Mouse (Mus musculus): ENCODE data around the gene Idua.
"Not testable (repeated sequence)": the region's sequence is repeated elsewhere in the genome, so short reads cannot be mapped to it uniquely, and the experiment has no call there.

Gene Idua

DNA sequence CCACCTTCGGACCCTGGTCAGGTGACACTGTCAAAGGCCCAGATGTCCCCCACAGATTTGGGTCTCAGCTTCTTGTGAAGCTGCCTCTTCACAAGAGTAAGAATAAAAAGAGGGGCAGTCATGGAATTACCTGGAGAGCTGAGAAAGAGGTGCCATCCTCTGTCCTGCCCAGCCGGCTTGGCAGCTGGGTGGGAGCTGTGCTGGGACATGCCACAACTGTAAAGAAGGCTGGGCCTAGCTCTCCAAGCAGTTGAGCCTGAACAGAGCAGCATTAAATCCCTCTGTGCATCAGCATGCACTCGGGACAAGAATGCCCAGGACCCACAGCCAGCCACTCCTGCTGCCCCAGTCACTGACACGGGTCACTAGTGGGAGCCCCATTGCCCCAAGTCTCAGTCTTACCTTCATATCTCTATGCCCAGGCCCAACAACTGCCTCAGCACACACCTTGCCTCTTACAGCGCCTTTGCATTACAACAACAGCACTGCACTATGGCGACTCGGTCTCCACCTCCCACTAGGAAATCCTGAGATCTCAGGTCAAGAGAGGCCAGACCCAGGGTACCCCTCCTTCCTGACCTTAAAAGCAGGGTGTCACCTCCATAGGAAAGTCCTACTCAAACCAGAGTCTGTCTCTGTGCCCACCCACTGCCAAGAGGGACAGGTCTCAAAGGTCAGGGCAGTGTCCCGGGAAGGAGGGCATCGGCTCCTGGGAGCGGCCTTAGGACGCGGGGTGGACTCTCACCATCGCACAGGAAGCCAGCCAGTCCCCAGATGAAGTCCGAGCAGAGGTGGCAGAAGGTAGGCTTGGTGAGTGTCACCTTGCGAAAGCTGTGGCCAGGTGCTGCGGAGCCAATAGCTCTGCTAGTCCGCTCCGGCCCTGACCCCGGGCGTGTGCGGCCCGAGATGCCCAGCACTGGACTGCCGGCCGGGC lies at the start of gene Idua:
TSS of gene Idua (plus strand) at position 634 of the 934 bp plus-strand sequence.
- no peak for DNase-seq (ENCODE audit: low spot score)

DNA sequence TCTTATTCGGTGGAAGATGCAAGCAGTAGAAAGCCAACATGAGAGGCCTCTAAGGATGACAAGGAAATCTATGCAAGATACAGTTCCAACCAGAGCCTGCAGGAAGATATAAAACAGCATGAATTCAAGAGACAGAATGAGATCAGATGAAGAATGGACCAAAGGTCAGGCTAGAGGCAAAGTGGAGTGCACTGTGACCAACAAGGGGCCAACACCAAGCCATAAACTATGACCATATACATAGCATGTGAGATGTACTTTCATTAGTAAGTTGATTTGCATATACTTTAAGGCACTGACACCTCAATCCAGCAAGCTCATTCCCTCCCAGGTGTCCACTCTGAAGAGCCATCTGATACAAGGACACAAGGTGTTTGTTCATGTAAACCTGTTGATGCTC lies 49.7 kb upstream of the Idua start:
- no peak for DNase-seq (ENCODE audit: low spot score)

DNA sequence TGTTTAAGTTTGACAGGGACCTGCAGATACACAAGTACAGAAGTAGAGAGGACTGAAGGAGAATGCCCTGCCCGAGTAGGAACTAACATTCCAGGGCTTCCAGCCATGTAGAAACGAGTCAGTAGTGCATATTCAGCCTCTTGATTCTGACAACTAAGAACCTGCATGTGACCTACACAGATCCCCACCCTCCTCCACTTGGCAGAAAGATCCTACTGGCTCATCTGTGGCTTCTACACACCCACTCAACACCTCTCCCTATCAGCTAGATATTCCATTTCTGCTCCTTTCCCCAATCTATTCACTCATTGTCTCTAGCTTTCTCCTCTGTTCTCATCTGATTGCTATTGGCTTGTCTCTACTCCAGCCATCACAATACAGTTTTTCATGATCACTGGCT lies 38.3 kb upstream of the Idua start:
- DNase-seq (ENCODE audit: low spot score): no peak

DNA sequence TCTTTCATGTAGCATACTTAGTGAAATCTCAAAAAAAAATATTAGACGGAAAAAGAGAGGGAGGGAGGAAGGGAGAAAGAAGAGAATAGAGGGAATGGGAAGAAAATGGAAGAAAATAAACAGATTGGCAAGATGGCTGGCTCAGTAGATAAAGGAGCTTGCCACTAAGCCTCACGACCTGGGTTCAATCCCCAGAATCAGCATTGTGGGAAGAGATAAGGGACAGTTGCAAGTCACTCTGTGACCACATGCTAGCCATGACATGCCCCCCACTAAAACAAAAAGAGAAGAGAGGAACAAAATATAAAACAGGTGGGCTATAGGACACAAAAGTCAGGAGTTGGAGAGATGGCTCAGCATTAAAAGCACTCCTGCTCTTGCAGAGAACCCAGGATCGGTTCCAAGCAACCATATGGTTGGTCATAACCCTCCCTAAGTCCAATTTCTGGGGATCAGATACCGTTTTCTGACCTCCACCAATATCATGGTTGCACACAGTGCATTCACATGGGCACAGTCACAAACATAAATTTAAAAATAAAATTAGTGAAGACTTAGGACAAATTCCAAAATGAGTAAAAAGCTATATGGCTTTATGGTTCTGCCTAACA lies 34.0 kb upstream of the Idua start:
- DNase-seq (ENCODE audit: low spot score): no peak

DNA sequence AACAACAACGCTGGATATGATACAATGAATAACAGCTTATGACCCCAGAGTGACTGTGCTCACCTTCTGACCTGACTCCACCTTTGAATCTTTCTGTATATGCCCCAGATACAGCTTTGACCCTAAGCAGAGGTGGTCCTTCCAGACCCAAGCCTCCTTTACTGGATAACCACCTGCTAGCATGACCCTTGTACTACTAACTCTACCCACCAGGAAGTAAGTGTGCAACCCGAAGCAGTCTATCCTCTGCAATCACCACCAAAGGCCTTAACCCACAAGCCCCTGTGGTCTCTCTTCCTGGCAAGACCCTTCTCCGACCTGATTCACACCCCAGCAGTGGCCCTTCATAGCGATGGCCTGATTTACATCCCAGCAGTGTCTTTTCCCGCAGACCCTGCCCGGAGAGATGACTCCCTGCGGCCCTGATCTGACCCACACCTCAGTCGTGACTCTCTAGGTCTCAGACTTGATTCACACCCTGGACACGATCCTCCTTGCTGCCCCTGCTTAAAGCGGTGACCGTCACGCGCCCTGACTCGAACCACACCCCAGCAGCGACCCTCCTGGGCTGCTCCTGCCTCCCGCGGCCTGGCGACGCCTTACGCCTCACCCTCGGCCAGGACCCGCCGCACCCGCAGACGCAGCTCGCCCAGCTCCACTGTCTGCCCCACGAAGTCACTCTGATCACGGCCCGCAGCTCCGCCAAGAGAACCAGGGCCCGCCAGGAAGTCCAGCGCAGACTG lies 31.1 kb upstream of the Idua start:
- DNase-seq (ENCODE audit: low spot score): no peak

DNA sequence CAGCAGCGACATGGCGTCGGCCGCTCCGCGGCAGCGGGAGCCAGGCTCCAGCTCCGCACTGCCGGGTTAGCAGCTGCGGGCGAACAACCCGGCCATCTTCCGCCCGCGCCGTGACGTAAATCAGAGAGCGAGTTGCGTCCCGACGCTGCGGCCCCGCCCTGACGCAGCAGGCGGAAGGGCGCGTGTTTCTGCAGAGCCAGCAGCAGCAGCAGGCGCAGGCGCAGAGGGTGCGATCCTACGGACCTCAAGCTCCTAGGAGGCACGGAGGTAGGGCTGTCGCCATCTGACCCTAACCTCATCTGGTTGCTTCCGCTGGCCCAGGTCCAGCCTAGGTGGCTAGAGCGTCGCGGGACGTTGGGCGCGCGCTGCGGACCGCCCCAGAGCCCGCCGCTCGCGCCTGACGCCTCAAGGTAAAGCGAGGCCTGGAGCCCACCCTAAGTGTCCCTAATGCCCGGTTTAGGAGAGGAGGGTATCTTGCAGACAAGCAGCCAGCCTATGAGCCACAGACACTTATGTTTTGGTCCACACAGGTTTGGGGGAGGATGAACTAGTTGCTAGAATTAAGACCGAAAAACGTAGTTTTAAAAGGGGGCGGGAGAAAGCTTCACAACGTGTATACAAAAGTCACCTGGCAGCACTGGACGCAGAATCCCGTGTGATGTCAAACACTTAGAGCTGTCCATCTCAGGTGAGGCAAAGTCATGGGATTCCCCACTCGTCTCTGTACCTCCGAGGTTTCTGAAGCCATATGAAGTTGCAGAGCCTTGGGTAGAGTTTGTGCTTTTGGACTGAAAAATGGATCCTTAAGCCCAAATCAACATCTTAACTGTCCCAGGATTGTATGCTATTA lies 30.3 kb upstream of the Idua start, which contains the start of the genes Gak and Tmem175:
TSS of gene Gak (minus strand) at position 122 of the 850 bp plus-strand sequence.
TSS of gene Tmem175 (plus strand) at position 137 of the 850 bp plus-strand sequence.
- DNase-seq (ENCODE audit: low spot score): peak; percentile 90

DNA sequence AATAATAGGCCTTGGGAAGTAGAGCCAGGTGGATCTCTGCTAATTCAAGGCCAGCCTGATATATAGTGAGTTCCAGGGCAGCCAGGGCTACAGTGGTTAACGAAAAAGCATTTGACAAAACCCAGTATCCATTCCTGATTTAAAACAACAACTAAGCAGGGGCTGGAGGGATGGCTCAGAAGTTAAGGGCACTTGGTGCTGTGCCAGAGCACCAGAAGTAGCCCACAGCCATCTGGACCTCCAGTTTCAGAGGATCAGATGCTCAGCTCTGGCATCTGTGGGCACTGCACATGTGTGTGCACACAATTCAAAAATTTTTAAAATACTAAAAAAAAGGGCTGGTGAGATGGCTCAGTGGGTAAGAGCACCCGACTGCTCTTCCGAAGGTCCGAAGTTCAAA lies 26.5 kb upstream of the Idua start:
- no peak for DNase-seq (ENCODE audit: low spot score)

DNA sequence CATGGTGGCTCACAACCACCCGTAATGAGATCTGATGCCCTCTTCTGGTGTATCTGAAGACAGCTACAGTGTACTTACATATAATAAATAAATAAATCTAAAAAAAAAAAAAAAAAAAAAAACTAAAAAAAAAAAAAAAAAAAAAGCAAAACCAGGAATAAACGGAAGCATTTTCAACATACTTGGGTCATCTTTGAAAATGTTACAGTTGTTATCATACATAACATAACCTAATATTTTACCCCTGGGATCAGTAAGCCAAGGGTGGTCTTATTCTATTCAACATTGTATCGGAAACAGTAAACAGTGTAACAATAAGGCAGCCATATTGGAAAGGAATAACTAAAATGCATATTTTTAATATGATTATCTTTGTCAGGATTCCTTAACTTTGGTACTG lies 26.0 kb upstream of the Idua start:
- DNase-seq (ENCODE audit: low spot score): not testable (repeated sequence)

DNA sequence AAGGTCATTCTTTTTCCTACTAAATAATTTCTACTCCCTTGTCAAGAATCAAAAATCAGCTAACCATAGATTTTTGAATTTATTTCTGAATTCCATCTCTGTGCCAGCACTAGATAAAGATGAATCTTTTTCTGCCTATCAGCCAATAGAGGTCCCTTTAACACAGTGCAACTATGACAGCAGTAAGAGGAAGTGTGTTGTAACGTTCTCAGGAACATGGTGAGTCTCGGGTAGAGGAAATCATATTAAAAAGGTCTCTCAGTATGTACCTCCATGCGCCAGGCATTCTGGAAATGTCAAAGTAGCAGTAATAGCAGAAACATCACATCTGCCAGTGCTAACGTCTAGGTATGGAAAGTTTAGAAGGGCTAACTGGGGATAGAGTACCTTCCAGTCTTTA lies 24.0 kb upstream of the Idua start:
- no peak for DNase-seq (ENCODE audit: low spot score)

DNA sequence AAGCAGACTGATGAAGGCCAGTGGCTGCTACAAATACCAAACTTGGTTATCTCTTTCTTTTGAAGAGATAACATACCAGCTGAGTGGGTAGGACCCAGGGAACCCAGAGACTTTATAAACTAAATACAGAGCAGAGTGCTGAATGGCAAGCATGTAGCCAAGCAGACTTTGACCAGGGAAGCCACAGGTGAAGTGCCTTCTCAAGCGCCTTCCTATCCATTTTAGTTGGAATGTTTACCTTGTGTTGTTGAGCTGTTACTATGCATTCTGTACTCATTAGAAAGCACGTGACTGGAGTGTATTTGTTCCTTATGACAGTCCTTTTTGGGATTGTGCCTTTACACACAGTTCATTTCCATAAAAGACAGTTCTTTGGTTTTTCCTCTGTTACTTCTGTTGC lies 16.5 kb upstream of the Idua start:
- no peak for DNase-seq (ENCODE audit: low spot score)

DNA sequence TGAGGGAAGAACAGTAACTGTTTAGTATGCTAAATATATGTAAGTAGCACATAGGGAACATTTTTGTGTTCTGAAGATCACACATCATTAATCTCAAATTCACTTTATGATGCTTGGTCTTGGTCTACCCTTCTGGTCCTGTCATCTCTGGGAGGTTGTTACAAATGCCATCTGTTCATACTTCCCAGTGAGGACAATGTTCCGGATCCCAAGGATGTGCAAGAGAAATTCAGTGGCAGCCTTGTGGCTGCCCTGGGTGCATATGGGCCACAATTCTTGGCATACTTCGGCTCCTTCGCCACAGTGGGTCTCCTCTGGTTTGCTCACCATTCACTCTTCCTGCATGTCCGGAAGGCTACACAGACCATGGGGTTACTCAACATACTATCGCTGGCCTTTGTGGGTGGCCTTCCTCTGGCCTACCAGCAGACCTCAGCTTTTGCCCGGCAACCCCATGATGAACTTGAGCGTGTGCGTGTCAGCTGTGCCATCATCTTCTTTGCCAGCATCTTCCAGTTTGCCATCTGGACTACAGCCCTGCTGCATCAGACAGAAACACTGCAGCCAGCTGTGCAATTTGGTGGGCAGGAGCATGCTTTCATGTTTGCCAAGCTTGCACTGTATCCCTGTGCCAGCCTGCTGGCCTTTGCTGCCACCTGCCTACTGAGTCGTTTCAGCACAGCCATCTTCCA lies 14.3 kb upstream of the Idua start:
- DNase-seq (ENCODE audit: low spot score): no peak

DNA sequence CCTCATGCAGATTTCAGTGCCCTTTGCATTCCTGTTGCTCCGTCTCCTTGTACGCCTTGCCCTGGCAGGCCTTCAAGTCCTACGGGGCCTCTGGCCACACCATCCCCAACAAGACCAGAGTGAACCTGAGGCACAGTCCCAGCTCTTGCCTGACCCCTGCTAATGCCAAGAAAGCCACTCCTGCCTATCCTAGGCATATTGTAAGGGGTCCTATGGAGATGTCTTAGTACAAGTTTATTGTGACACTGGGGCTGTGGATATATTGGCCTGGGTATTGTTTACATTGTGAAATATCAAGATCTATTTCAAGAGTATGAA lies 13.8 kb upstream of the Idua start:
- DNase-seq (ENCODE audit: low spot score): no peak

DNA sequence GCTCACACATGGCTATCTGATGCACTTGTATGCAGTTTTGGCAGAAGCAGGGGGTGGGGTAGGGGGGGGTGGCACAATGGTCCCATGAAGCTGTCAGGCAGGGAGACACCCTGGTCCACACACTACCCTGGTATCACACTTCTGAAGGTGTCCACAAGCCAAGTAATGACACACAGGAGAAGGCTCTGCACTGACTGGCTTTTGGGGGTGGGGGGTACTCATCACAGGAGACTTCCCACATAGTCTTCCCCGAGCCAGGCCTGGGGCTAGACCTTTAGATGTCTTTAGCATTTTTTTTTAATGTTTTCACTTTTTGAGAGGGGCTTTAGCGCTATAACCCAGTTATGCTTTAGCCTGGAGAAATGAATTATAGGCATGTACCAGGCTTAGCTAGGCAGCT lies 12.8 kb upstream of the Idua start:
- DNase-seq (ENCODE audit: low spot score): no peak

DNA sequence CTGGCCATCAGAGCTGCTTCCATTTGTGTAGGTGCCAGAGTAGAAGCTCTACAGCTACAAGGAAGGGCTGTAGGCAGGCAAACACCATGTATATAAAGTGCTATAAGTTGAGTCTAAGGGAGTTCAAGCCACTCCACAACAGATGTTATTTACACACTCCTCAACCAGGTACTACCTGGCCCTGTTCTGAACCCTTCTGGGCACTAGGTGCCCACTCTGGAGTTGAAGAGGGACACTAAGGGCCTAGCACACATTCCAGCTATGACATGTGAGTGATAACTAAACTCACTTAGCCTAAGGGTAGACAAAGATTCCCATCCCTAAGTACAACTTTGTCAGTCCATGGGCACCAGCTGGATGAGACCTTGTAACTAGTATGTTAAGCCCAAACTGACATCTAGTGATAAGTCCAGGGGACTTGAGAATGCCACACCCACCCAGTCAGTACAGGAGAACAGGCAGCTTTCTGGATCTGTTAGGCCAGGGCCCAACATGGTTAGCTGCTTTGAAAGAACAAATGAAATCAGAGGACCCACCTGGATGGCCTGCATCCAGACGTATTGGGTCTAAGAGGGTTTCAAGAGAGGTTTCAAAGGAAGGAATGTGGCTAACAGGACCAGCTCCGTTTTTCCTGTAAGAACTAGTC lies 12.2 kb upstream of the Idua start:
- DNase-seq (ENCODE audit: low spot score): no peak

DNA sequence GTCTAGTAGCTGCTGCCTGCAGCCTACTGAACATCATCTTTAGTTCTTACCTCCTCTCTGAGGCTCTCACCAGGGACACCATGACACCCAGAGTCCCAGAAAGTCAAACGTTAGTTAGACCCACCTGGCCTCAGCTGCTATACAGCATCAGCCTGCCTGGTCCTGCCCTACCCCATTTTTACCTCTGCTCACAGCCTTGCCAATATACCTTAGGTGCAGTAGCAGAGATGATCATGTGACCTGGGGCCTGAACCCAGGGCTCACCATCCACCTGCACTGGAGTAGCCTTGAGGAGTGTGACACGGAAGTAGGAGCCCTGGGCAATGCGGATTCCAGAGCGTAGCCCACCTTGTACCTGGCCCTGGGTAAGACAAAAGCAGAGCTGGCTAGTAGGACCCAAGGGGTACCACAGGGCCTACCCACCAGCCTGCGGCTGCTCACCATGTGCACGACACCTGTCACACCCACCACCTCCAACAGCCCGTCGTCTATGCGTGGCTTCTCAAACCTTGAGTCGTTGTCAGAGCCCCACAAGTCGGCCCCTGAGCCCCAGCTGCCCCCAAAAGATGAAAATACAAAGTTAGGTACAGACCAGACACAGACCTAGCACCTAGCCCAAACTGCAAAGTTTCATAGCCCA lies 11.1 kb upstream of the Idua start:
- DNase-seq (ENCODE audit: low spot score): no peak

DNA sequence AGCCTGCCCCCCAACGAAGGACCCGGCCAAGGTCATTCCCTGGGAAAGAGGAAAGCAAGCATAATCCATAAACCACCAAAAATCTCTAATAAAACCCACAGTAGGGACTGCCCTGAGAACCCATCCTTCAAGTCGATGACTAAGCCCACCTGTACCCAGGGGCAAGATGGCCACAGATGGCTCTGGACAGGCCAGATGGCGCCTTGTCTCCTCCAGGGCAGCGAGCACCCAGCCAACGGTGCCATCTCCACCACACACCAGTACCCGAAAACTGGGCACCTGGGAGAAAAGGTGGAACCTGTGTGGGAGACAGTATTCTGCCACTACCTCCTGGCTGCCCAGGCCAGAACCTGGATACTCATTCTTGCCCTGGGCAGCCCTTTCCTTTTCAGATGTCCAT lies 9.8 kb upstream of the Idua start:
- DNase-seq (ENCODE audit: low spot score): no peak

DNA sequence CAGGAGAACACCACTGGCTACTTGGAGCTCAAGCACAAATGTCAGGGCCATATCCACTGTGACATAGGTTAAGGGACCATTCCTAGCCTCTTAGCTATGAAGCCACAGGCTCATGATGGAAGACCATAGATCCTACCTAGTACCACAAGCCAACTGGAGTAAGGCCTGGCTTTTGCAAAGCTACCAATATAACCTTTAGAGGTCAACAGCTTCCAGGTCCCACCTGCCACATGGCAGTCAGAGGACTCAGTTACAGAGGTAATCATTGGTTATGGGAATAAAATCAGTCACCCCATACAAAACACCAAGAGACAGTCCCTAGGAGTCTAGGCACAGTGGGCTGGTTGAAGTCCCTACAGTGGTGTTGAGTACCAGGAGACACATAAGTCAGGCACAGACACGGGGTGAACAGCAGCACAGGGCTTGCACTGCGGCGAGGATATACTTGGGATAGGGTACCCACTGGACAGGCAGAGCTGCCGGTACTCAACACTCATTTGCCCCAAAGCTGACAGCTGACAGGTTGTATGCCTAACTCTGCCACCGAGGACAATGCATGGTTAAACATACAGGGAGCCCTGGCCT lies 8.9 kb upstream of the Idua start:
- no peak for DNase-seq (ENCODE audit: low spot score)

DNA sequence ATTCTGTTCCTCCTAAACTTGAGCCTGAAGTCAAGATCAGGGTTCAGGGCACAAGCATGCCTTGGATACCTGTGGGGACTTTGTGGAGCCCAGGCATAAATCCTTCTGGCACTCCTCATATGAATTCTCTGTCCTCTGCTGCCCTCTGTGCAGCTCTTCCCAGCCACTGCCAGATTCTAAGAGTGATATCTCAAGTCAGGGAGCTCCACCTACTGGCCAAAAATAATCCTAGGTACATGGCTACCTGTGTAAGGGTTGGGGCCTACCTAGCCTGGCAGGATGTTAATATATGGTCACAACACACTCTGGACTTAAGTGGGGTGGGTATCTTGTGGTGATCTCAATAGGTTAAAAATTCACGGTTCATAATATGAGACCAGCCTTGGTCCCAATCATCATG lies 8.3 kb upstream of the Idua start:
- DNase-seq (ENCODE audit: low spot score): no peak

DNA sequence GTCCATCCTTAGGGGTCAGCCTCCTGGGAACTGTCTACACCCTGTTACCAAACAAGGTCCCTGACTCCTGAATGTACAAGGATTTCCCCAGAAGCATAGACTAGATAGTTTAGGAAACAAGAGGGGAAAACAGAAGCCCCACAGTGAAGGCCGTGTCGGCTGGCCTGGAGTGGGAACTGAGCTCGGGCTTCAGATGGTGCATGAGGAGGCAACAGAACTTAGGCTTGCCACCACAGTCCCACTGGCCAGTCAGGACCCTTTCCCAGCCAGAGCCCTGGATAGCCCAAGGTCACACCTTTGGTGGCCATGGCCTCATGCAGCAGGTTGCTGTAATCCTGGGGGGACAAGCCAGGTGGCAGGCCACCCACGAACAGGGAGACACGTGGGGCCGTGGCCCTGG lies 6.8 kb upstream of the Idua start:
- no peak for DNase-seq (ENCODE audit: low spot score)

DNA sequence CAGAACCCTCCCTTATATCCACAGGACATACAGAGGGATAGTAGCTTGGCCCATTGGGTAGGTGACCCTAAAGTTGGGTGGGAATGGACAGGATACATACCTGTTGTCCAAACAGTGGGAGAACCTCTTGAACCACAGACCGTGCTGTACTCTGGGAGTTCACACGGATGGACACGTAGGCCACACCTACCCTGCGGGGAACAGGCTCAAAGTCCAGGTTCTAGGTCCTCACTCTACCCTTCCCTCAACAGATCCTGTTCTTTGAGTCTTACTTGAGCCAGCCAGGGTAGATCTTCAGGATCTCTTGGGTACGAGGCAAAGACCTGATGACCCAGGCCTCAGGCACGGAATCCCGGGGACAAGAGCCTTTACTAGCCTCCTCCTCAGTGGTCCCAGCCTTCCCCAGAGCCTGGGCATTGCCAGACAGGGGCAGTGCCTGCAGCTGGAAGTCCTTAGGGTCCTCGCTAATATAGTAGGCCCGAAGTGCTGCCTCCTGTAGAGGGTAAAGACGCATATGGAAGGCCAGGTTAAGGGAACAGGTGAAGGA lies 5.6 kb upstream of the Idua start:
- DNase-seq (ENCODE audit: low spot score): no peak
